Mouse (Mus musculus): ENCODE data around the gene Pdilt. TPM values are rescaled to one million over a fixed set of nuclear protein-coding genes. Genes with fewer than 3 reads are reported as not detected.

Gene Pdilt
- total RNA-seq, 2 experiments from 2014 or later = not detected

DNA sequence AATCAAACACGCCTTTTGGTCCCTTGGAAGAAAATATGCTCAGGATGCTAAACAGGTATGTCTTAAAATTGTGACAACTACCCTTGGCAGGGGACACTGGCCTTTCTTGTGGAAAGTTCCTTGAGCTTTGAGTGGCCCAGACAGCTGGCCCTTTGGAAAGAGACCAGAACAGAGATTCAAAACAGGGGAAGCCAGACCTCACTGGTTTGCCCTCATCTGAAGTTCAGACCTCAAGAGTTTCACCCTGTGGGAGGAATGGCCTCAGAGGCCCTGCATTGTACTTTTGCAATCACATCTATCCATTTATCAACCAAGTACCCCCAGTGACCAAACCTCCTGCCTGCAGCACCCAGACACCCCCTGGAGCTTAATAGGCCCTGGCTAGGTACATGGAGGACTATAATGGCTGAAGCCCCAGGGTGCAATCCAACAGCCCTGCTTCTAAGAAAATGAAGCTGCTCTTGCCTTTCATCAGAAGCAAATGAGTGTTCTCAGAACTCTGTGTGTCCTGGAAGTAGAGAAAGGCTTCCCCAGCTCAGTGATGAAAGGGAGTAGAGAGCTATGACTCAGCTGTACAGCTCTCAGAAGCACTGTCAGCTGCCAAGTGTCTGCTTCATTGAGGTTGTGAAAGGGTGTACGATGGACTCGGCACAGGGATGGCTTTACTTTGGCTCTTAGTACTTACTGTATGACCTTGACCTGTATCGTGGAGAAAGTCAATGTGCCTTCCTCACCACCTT lies 33.1 kb downstream of the Pdilt start:
- DNase-seq = no peak

DNA sequence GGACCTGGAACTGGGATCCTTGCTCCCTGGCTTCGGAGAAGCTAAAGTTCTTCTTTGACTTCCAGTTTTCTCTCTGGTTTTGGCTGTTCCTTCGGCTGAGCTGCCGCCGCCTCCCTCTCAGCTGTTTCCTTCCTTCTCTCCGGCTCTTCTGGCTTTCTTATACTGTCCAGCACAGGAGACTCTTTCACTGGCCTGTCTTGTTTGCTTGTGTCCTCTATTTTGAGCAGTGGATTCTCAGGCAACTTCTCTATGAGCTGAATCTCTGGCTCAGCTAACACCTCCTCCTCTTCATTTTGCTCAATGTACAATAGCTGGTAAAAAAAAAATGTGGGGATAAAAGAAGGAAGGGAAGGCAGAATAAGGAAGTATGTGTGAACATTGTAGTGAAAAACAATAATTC lies 36.6 kb downstream of the Pdilt start:
- no peak for DNase-seq

- no peak for DNase-seq
Measured at GRCm38 (mm10) chr7:119484154-119484553, 39.1 kb downstream of the Pdilt start.

- DNase-seq = no peak
Measured at GRCm38 (mm10) chr7:119479256-119479655, 44.0 kb downstream of the Pdilt start, which contains the start of gene Umod. Gene Umod, minus strand, starts transcription at chr7:119479282.

- DNase-seq = no peak
Measured at GRCm38 (mm10) chr7:119476500-119477389, 46.5 kb downstream of the Pdilt start.

- no peak for DNase-seq
Measured at GRCm38 (mm10) chr7:119459185-119459584, 64.1 kb downstream of the Pdilt start, which contains the start of gene Gp2. Gene Gp2, minus strand, starts transcription at chr7:119459285.

GRCm38 (mm10) chr7:119454192-119454591 lies 69.1 kb downstream of the Pdilt start:
- no peak for DNase-seq

DNA sequence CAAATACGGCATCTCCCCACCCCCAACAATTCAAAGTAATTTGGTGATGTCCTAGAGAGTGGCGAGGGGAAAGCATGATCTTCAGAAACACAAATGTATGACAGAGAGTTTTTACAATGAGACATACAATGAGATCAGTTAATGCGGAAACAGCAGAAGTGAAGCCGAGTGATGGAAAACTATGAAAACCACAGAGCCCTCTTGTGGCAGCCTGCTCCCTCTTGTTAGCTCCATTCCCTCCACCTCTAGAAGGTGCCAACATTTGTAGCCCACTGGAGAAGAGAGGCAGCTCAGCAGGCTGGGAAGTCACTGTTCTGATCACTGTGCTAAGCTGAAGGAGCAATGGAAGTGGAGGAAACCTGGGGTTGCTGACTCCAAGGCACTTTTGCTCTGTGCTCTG lies 79.4 kb downstream of the Pdilt start:
- peak in 1 of 2 experiments; percentile 19 for DNase-seq

- no peak for DNase-seq
Measured at GRCm38 (mm10) chr7:119441938-119442337, 81.4 kb downstream of the Pdilt start.

Other genes with a start within 250 kb of the Pdilt start
- not detected for gene Gp2, start 64.2 kb downstream of the Pdilt start, total RNA-seq (2021)
- not detected for gene Umod, start 44.2 kb downstream of the Pdilt start, total RNA-seq (2021)
- under 1 TPM; 0.22 to 0.25 TPM for gene Acsm5, start 4.0 kb downstream of the Pdilt start, total RNA-seq (2021)
- not detected for gene Acsm2, start 30.9 kb upstream of the Pdilt start, total RNA-seq (2021)
- not detected for gene Acsm1, start 83.5 kb upstream of the Pdilt start, total RNA-seq (2021)
- not detected for gene Acsm4, start 166.5 kb upstream of the Pdilt start, total RNA-seq (2021)
- 10 to 100 TPM; 45.4 to 48.2 TPM for gene Thumpd1, start 197.3 kb upstream of the Pdilt start, total RNA-seq (2021)
- not detected for gene Acsm3, start 237.4 kb upstream of the Pdilt start, total RNA-seq (2021)

Data from layer of hippocampus, postnatal 36 days (tissue).